Mouse (Mus musculus): ENCODE results near the gene Cntn6. TPM values are rescaled to one million over a fixed set of nuclear protein-coding genes. Genes with fewer than 3 reads are reported as not detected.

The Cntn6 gene
- polyA plus RNA-seq, 2 experiments = 0.02 TPM; not detected in 1

- TF ChIP-seq EP300 (IDR thresholded peaks at IDR 0.05; ENCODE audit: low read depth) = no peak
- no peak for TF ChIP-seq CTCF (IDR thresholded peaks at IDR 0.05; ENCODE audit: low read depth)
- DNase-seq (ENCODE audit: low read depth in 3 of 3, low spot score in 3 of 3) = no peak
- no peak overlapping the region for H3K4me2 ChIP-seq (ENCODE audit: low read depth)
- no peak overlapping the region for H3K9ac ChIP-seq (replicated peaks)
- H3K4me3 ChIP-seq (ENCODE audit: insufficient read depth in 1 of 2, low read depth in 2 of 2, low read length in 2 of 2) = no peak overlapping the region
- no peaks in the 10 kb centered on the region for H3K4me1 ChIP-seq (replicated peaks; ENCODE audit: control insufficient read depth in 2 of 2, insufficient read depth in 2 of 2, low read length in 1 of 2)
- H3K36me3 ChIP-seq (replicated peaks; ENCODE audit: control insufficient read depth, insufficient read depth, low read depth) = no peaks in the 10 kb centered on the region
- no peaks in the 10 kb centered on the region for H3K9me3 ChIP-seq (ENCODE audit: control insufficient read depth, low read length)
- WGBS (ENCODE audit: insufficient replicate concordance) = 64% methylated on average over 4 of the region's 4 CpGs
- no peaks in the 10 kb centered on the region for H3K27me3 ChIP-seq (ENCODE audit: control insufficient read depth, insufficient read depth, low read length)
- no peak overlapping the region for H3K27ac ChIP-seq
- ATAC-seq (ENCODE audit: insufficient read depth) = no peak
Observed at GRCm38 (mm10) chr6:104738999-104739398, 246.4 kb downstream of the Cntn6 start.

- no peak overlapping the region for H3K4me3 ChIP-seq (ENCODE audit: insufficient read depth in 1 of 2, low read depth in 2 of 2, low read length in 2 of 2)
- H3K27ac ChIP-seq = no peak overlapping the region
- DNase-seq (ENCODE audit: low read depth in 3 of 3, low spot score in 3 of 3) (no peak), ATAC-seq (ENCODE audit: insufficient read depth) (no peak)
- H3K36me3 ChIP-seq (replicated peaks; ENCODE audit: control insufficient read depth, insufficient read depth, low read depth) = no peaks in the 10 kb centered on the region
- H3K4me2 ChIP-seq (ENCODE audit: low read depth) = no peak overlapping the region
- H3K9me3 ChIP-seq (ENCODE audit: control insufficient read depth, low read length) = no peaks in the 10 kb centered on the region
- H3K4me1 ChIP-seq (replicated peaks; ENCODE audit: control insufficient read depth in 2 of 2, insufficient read depth in 2 of 2, low read length in 1 of 2) = no peaks in the 10 kb centered on the region
- H3K27me3 ChIP-seq (ENCODE audit: control insufficient read depth, insufficient read depth, low read length) = no peaks in the 10 kb centered on the region
- no peak overlapping the region for H3K9ac ChIP-seq (replicated peaks)
- no peak for TF ChIP-seq EP300 (IDR thresholded peaks at IDR 0.05; ENCODE audit: low read depth)
Observed at GRCm38 (mm10) chr6:104758125-104758524, 265.5 kb downstream of the Cntn6 start.

GRCm38 (mm10) chr6:104761226-104761625, 268.6 kb downstream of the Cntn6 start:
- Histone ChIP-seq H3K36me3 (replicated peaks; ENCODE audit: control insufficient read depth, insufficient read depth, low read depth) (no peaks in the 10 kb centered on the region), H3K27me3 (ENCODE audit: control insufficient read depth, insufficient read depth, low read length) (no peaks in the 10 kb centered on the region), H3K4me3 (ENCODE audit: insufficient read depth in 1 of 2, low read depth in 2 of 2, low read length in 2 of 2) (no peak overlapping the region), H3K4me1 (replicated peaks; ENCODE audit: control insufficient read depth in 2 of 2, insufficient read depth in 2 of 2, low read length in 1 of 2) (no peaks in the 10 kb centered on the region), H3K9ac (replicated peaks) (no peak overlapping the region), H3K27ac (no peak overlapping the region), H3K9me3 (ENCODE audit: control insufficient read depth, low read length) (no peaks in the 10 kb centered on the region), H3K4me2 (ENCODE audit: low read depth) (no peak overlapping the region)
- DNase-seq (ENCODE audit: low read depth in 3 of 3, low spot score in 3 of 3) (no peak), ATAC-seq (ENCODE audit: insufficient read depth) (no peak)
- WGBS (ENCODE audit: insufficient replicate concordance) = 77% methylated on average over 3 of the region's 3 CpGs
- no peak for TF ChIP-seq CTCF (IDR thresholded peaks at IDR 0.05; ENCODE audit: low read depth)
- no peak for TF ChIP-seq EP300 (IDR thresholded peaks at IDR 0.05; ENCODE audit: low read depth)

- TF ChIP-seq CTCF (IDR thresholded peaks at IDR 0.05; ENCODE audit: low read depth) (no peak), EP300 (IDR thresholded peaks at IDR 0.05; ENCODE audit: low read depth) (no peak)
- H3K27me3 ChIP-seq (ENCODE audit: control insufficient read depth, insufficient read depth, low read length) = no peaks in the 10 kb centered on the region
- H3K4me2 ChIP-seq (ENCODE audit: low read depth) = no peak overlapping the region
- WGBS (ENCODE audit: insufficient replicate concordance) = 67% methylated on average over 3 of the region's 3 CpGs
- H3K27ac ChIP-seq = no peak overlapping the region
- no peak overlapping the region for H3K4me3 ChIP-seq (ENCODE audit: insufficient read depth in 1 of 2, low read depth in 2 of 2, low read length in 2 of 2)
- H3K9ac ChIP-seq (replicated peaks) = no peak overlapping the region
- H3K36me3 ChIP-seq (replicated peaks; ENCODE audit: control insufficient read depth, insufficient read depth, low read depth) = no peaks in the 10 kb centered on the region
- H3K4me1 ChIP-seq (replicated peaks; ENCODE audit: control insufficient read depth in 2 of 2, insufficient read depth in 2 of 2, low read length in 1 of 2) = no peaks in the 10 kb centered on the region
- H3K9me3 ChIP-seq (ENCODE audit: control insufficient read depth, low read length) = no peaks in the 10 kb centered on the region
- DNase-seq (ENCODE audit: low read depth in 3 of 3, low spot score in 3 of 3) (no peak), ATAC-seq (ENCODE audit: insufficient read depth) (no peak)
Observed at GRCm38 (mm10) chr6:104783891-104784290, 291.3 kb downstream of the Cntn6 start.

- Histone ChIP-seq H3K4me3 (ENCODE audit: insufficient read depth in 1 of 2, low read depth in 2 of 2, low read length in 2 of 2) (no peak overlapping the region), H3K9me3 (ENCODE audit: control insufficient read depth, low read length) (no peaks in the 10 kb centered on the region), H3K27ac (no peak overlapping the region), H3K4me1 (replicated peaks; ENCODE audit: control insufficient read depth in 2 of 2, insufficient read depth in 2 of 2, low read length in 1 of 2) (no peaks in the 10 kb centered on the region), H3K4me2 (ENCODE audit: low read depth) (no peak overlapping the region), H3K36me3 (replicated peaks; ENCODE audit: control insufficient read depth, insufficient read depth, low read depth) (no peaks in the 10 kb centered on the region), H3K9ac (replicated peaks) (no peak overlapping the region), H3K27me3 (ENCODE audit: control insufficient read depth, insufficient read depth, low read length) (no peaks in the 10 kb centered on the region)
- ATAC-seq (ENCODE audit: insufficient read depth) = no peak
- 38% methylated on average over 2 of the region's 2 CpGs for WGBS (ENCODE audit: insufficient replicate concordance)
- DNase-seq (ENCODE audit: low read depth in 3 of 3, low spot score in 3 of 3) = no peak
- TF ChIP-seq CTCF (IDR thresholded peaks at IDR 0.05; ENCODE audit: low read depth) = no peak
- no peak for TF ChIP-seq EP300 (IDR thresholded peaks at IDR 0.05; ENCODE audit: low read depth)
Observed at GRCm38 (mm10) chr6:104787502-104787901, 294.9 kb downstream of the Cntn6 start.
